Mouse (Mus musculus) lung, postnatal 0 days (tissue): ENCODE results near the gene Kbtbd12.

ENCODE experiments used
- CTCF ChIP-seq: IDR thresholded peaks from 2 replicates; pipeline ENCODE4 v1.5.1; 2016; ENCODE audit warnings: antibody characterized with exemption, mild to moderate bottlenecking
- EP300 ChIP-seq: IDR thresholded peaks from 2 replicates; pipeline ENCODE4 v1.6.1; 2016; ENCODE audit warnings: antibody characterized with exemption, mild to moderate bottlenecking, control low read depth

- TF ChIP-seq CTCF (no peak), EP300 (no peak)
These were observed 1.6 kb downstream of the Kbtbd12 start for GRCm38 (mm10) chr6:88635881-88636754.
